16 mouse cellular contexts compared by ENCODE assay signal in the genomic region with DNA sequence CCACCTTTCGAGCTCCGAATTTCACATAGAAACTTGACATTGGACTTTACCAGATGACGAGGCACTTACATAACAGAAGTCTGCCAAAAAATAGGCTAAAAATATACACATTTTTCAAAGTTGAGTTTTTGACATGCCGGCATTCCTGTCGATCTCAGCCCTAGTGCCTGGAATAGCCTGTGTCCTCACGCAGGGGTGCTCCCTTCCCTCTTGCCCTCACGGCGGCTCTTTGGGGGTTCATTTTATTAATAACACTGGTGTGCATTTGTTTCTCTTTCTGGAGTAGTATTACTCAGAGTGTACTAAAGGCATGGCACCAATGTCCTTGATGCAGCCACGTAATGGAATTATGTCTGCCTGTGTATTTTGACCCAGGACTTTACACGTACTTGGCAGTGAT.
"Had no signal": no experiment of that assay in that cellular context is flagged by ENCODE, and none has a peak within 500 bp of the region (broad histone marks: within the 10 kb centered on the region; RNA-seq: fewer than 3 reads in every experiment).

No protein-coding gene starts in this region.

- H3K27me3 ChIP-seq: limb, embryonic 12.5 days; liver, embryonic 13.5 days; lung, embryonic 15.5 days; megakaryocyte, embryonic 14.5 days; midbrain, embryonic 12.5 days; stomach, embryonic 15.5 days had no signal

- H3K36me3 ChIP-seq: limb, embryonic 12.5 days; liver, embryonic 13.5 days; lung, embryonic 15.5 days; midbrain, embryonic 12.5 days; stomach, embryonic 15.5 days had no signal

- H3K9me3 ChIP-seq: limb, embryonic 12.5 days; liver, embryonic 13.5 days; lung, embryonic 15.5 days; midbrain, embryonic 12.5 days; stomach, embryonic 15.5 days had no signal

- H3K4me1 ChIP-seq: lung, embryonic 15.5 days; megakaryocyte, embryonic 14.5 days; stomach, embryonic 15.5 days had no signal

- H3K27ac ChIP-seq: layer of hippocampus, adult 2 months; limb, embryonic 12.5 days; liver, embryonic 13.5 days; lung, embryonic 15.5 days; macrophage; midbrain, embryonic 12.5 days; stomach, embryonic 15.5 days had no signal

- H3K9ac ChIP-seq: limb, embryonic 12.5 days; liver, embryonic 13.5 days; liver, postnatal 0 days; lung, embryonic 15.5 days; midbrain, embryonic 12.5 days; stomach, embryonic 15.5 days had no signal

- H3K4me3 ChIP-seq: layer of hippocampus, adult 2 months; limb, embryonic 12.5 days; liver, embryonic 13.5 days; lung, embryonic 15.5 days; megakaryocyte, embryonic 14.5 days; midbrain, embryonic 12.5 days; stomach, embryonic 15.5 days had no signal

- H3K4me2 ChIP-seq: limb, embryonic 12.5 days; liver, embryonic 13.5 days; lung, embryonic 15.5 days; midbrain, embryonic 12.5 days; stomach, embryonic 15.5 days had no signal

- ATAC-seq: liver, postnatal 0 days; midbrain, embryonic 16.5 days had no signal

- DNase-seq: kidney, postnatal 10 days; kidney, postnatal 4 days; liver; liver, embryonic 13.5 days; liver, postnatal 0 days; lung, postnatal 14 days; right cerebral cortex, postnatal 14 days; thymus, postnatal 4 days had no signal
